Mouse (Mus musculus) urinary bladder, postnatal 10 days (tissue): Measurements from ENCODE around the gene Gns.

Source experiments
- DNase-seq: peaks from one replicate; pipeline ENCODE4 v3.0.0; 2022; ENCODE audit warnings: low spot score

Gns gene

GRCm38 (mm10) chr10:121429981-121430682 is 65.2 kb downstream of the Gns start:
- no peak for DNase-seq

- DNase-seq = no peak
These were observed 66.1 kb downstream of the Gns start for GRCm38 (mm10) chr10:121430764-121431540.

- no peak for DNase-seq
These were observed 67.2 kb downstream of the Gns start for GRCm38 (mm10) chr10:121432041-121432634.

- DNase-seq = no peak
These were observed 67.9 kb downstream of the Gns start for GRCm38 (mm10) chr10:121432635-121433280.

GRCm38 (mm10) chr10:121434441-121435103 is 69.7 kb downstream of the Gns start:
- DNase-seq = no peak

- DNase-seq = no peak
These were observed 70.8 kb downstream of the Gns start for GRCm38 (mm10) chr10:121435546-121436257.

GRCm38 (mm10) chr10:121436258-121436645 is 71.4 kb downstream of the Gns start:
- no peak for DNase-seq

GRCm38 (mm10) chr10:121436693-121437092 is 71.8 kb downstream of the Gns start:
- DNase-seq = no peak

GRCm38 (mm10) chr10:121438109-121438508 is 73.2 kb downstream of the Gns start:
- no peak for DNase-seq

GRCm38 (mm10) chr10:121439310-121439731 is 74.4 kb downstream of the Gns start:
- no peak for DNase-seq

GRCm38 (mm10) chr10:121443791-121444190 is 78.9 kb downstream of the Gns start:
- DNase-seq = no peak

GRCm38 (mm10) chr10:121444198-121444597 is 79.3 kb downstream of the Gns start:
- DNase-seq = no peak

GRCm38 (mm10) chr10:121445808-121446207 is 80.9 kb downstream of the Gns start:
- no peak for DNase-seq
